Mouse (Mus musculus) cortical plate, adult 2 months (tissue): ENCODE data around the gene Olfr1362.

Experiments used
- CTCF ChIP-seq: fragments of 200-500 bp; IDR thresholded peaks from 2 replicates; pipeline ENCODE4 v1.5.1; 2011; ENCODE audit warnings: mild to moderate bottlenecking, control low read depth, low read length; ENCODE audit not compliant: insufficient read depth; ENCODE audit errors: extremely low read depth
- POLR2A ChIP-seq: fragments of 200-500 bp; IDR thresholded peaks from 2 replicates; pipeline ENCODE4 v1.6.1; 2011; ENCODE audit warnings: mild to moderate bottlenecking, low read length, control low read depth; ENCODE audit not compliant: insufficient read depth; ENCODE audit errors: extremely low read depth

GRCm38 (mm10) chr13:21613922-21614321, at the start of gene Olfr1362:
- TF ChIP-seq CTCF (no peak), POLR2A (no peak)
